Mouse (Mus musculus) midbrain, embryonic 15.5 days (tissue): Measurements from ENCODE around the gene Pxmp4. TPM values are rescaled to one million over a fixed set of nuclear protein-coding genes. Genes with fewer than 3 reads are reported as not detected.
A peak's percentile ranks its signal among the peaks of the same experiment; 100 is the strongest.

Experiments used
- ATAC-seq: fragments of 200-750 bp; cut with Nextera tagmentation; replicated peaks from 2 replicates; pipeline ENCODE4 v1.8.0; 2017; ENCODE audit warnings: moderate TSS enrichment
- H3K27ac ChIP-seq: fragments of 300-500 bp; sonication (generic); 2 replicates; pipeline ENCODE4 v1.5.1; 2015; ENCODE audit warnings: mild to moderate bottlenecking, inconsistent platforms
- H3K27me3 ChIP-seq: fragments of 300-500 bp; sonication (generic); replicated peaks from 2 replicates; pipeline ENCODE4 v1.6.1; 2015; ENCODE audit warnings: inconsistent platforms
- H3K36me3 ChIP-seq: fragments of 300-500 bp; sonication (generic); replicated peaks from 2 replicates; pipeline ENCODE4 v1.6.1; 2015; ENCODE audit warnings: inconsistent platforms
- H3K4me1 ChIP-seq: fragments of 300-500 bp; sonication (generic); 2 replicates; pipeline ENCODE4 v1.6.1; 2015; ENCODE audit warnings: inconsistent platforms
- H3K4me2 ChIP-seq: fragments of 300-500 bp; sonication (generic); 2 replicates; pipeline ENCODE4 v1.6.1; 2015; ENCODE audit warnings: inconsistent platforms, mild to moderate bottlenecking, moderate library complexity
- H3K4me3 ChIP-seq: fragments of 300-500 bp; sonication (generic); 2 replicates; pipeline ENCODE4 v1.5.1; 2015; ENCODE audit warnings: mild to moderate bottlenecking, inconsistent platforms
- H3K9ac ChIP-seq: fragments of 300-500 bp; sonication (generic); 2 replicates; pipeline ENCODE4 v1.6.1; 2015; ENCODE audit warnings: mild to moderate bottlenecking, inconsistent platforms
- H3K9me3 ChIP-seq: fragments of 300-500 bp; sonication (generic); 2 replicates; pipeline ENCODE4 v1.6.1; 2016; ENCODE audit warnings: inconsistent platforms
- WGBS: fragments of 180-500 bp; shearing (Covaris S2); methylation state at CpG from one replicate; pipeline ENCODE4 v1.1.7; 2015; ENCODE audit warnings: mixed read lengths; 5-methylcytosine and 5-hydroxymethylcytosine counted together
- polyA plus RNA-seq: library from polyadenylated mRNA; unstranded; fragments of >200 nt; fragmentation: Nextera tagmentation; extraction: Ambion mirVana; gene quantifications from 2 replicates; pipeline ENCODE4 v1.2.1, GENCODE M21; 2015

Gene Pxmp4
- polyA plus RNA-seq, 1 experiment from 2014 or later: 15.9 TPM

- Histone ChIP-seq H3K27me3 (peaks cover 14% of the 10 kb centered on the region; the same call in 1 of the 2 replicates), H3K27ac (no peak overlapping the region), H3K4me1 (peaks cover 26% of the 10 kb centered on the region), H3K36me3 (no peaks in the 10 kb centered on the region), H3K4me3 (peak overlapping the region; percentile 50), H3K9me3 (no peaks in the 10 kb centered on the region), H3K9ac (peak overlapping the region; percentile 64), H3K4me2 (peak overlapping the region; percentile 88)
- ATAC-seq: peak; percentile 82
- WGBS: 3% methylated on average over 47 of the region's 48 CpGs
These were observed 54.2 kb downstream of the Pxmp4 start for GRCm38 (mm10) chr2:154549127-154549885.

- H3K27me3 ChIP-seq: peaks cover 14% of the 10 kb centered on the region; the same call in 1 of the 2 replicates
- H3K4me3 ChIP-seq: no peak overlapping the region
- no peak overlapping the region for H3K27ac ChIP-seq
- 42% methylated on average over 3 of the region's 3 CpGs for WGBS
- H3K36me3 ChIP-seq: no peaks in the 10 kb centered on the region
- no peak for ATAC-seq
- H3K4me1 ChIP-seq: peaks cover 26% of the 10 kb centered on the region
- no peak overlapping the region for H3K9ac ChIP-seq
- no peaks in the 10 kb centered on the region for H3K9me3 ChIP-seq
- peak overlapping the region; percentile 88 for H3K4me2 ChIP-seq
These were observed 54.8 kb downstream of the Pxmp4 start for GRCm38 (mm10) chr2:154548688-154549087.

- H3K27me3 ChIP-seq: peaks cover 14% of the 10 kb centered on the region; the same call in 1 of the 2 replicates
- H3K9ac ChIP-seq: no peak within 1 kb of the TSS
- 90% methylated on average over 10 of the region's 10 CpGs for WGBS
- no peaks in the 10 kb centered on the region for H3K9me3 ChIP-seq
- H3K4me2 ChIP-seq: no peak within 1 kb of the TSS
- no peaks in the 10 kb centered on the region for H3K36me3 ChIP-seq
- H3K27ac ChIP-seq: no peak within 1 kb of the TSS
- ATAC-seq: no peak
- H3K4me1 ChIP-seq: peaks cover 15% of the 10 kb centered on the region
- no peak within 1 kb of the TSS for H3K4me3 ChIP-seq
These were observed 56.8 kb downstream of the Pxmp4 start, which contains the start of gene 1700003F12Rik for GRCm38 (mm10) chr2:154546711-154547110. 1700003F12Rik (plus strand) TSS chr2:154547085.

GRCm38 (mm10) chr2:154543567-154544347, 59.8 kb downstream of the Pxmp4 start:
- H3K4me1 ChIP-seq: 0 out of 2 replicates have a peak, but pooled peaks cover 3% of the 10 kb centered on the region
- H3K9me3 ChIP-seq: no peaks in the 10 kb centered on the region
- 82% methylated on average over 9 of the region's 9 CpGs for WGBS
- H3K27me3 ChIP-seq: no peaks in the 10 kb centered on the region
- H3K4me3 ChIP-seq: no peak overlapping the region
- no peak overlapping the region for H3K9ac ChIP-seq
- peak overlapping the region; percentile 55 for H3K27ac ChIP-seq
- no peaks in the 10 kb centered on the region for H3K36me3 ChIP-seq
- peak; percentile 43 for ATAC-seq
- H3K4me2 ChIP-seq: no peak overlapping the region

- WGBS: 82% methylated on average over 2 of the region's 2 CpGs
- H3K9ac ChIP-seq: no peak overlapping the region
- H3K4me3 ChIP-seq: no peak overlapping the region
- H3K4me1 ChIP-seq: 0 out of 2 replicates have a peak, but pooled peaks cover 7% of the 10 kb centered on the region
- H3K4me2 ChIP-seq: no peak overlapping the region
- no peaks in the 10 kb centered on the region for H3K27me3 ChIP-seq
- H3K27ac ChIP-seq: no peak overlapping the region
- no peak for ATAC-seq
- H3K36me3 ChIP-seq: peaks cover under 1% of the 10 kb centered on the region; the same call in 1 of the 2 replicates
- no peaks in the 10 kb centered on the region for H3K9me3 ChIP-seq
These were observed 61.9 kb downstream of the Pxmp4 start for GRCm38 (mm10) chr2:154541630-154542029.

GRCm38 (mm10) chr2:154539720-154540119, 63.8 kb downstream of the Pxmp4 start:
- WGBS: 72% methylated on average over 3 of the region's 3 CpGs
- Histone ChIP-seq H3K9me3 (no peaks in the 10 kb centered on the region), H3K27ac (0 out of 2 replicates have a peak overlapping the region, but pooled peaks have one; percentile 1), H3K36me3 (peaks cover 11% of the 10 kb centered on the region; the same call in 1 of the 2 replicates), H3K4me2 (no peak overlapping the region), H3K27me3 (no peaks in the 10 kb centered on the region), H3K9ac (no peak overlapping the region), H3K4me3 (no peak overlapping the region), H3K4me1 (0 out of 2 replicates have a peak, but pooled peaks cover 7% of the 10 kb centered on the region)
- ATAC-seq: no peak

- Histone ChIP-seq H3K27ac (no peak overlapping the region), H3K9ac (no peak overlapping the region), H3K36me3 (peaks cover 11% of the 10 kb centered on the region; the same call in 1 of the 2 replicates), H3K9me3 (no peaks in the 10 kb centered on the region), H3K4me3 (no peak overlapping the region), H3K4me1 (0 out of 2 replicates have a peak, but pooled peaks cover 7% of the 10 kb centered on the region), H3K27me3 (no peaks in the 10 kb centered on the region), H3K4me2 (no peak overlapping the region)
- WGBS: 56% methylated on average over 3 of the region's 3 CpGs
- ATAC-seq: no peak
These were observed 64.8 kb downstream of the Pxmp4 start for GRCm38 (mm10) chr2:154538710-154539109.

- no peak overlapping the region for H3K4me2 ChIP-seq
- H3K36me3 ChIP-seq: peaks cover 11% of the 10 kb centered on the region; the same call in 1 of the 2 replicates
- no peaks in the 10 kb centered on the region for H3K9me3 ChIP-seq
- no peaks in the 10 kb centered on the region for H3K27me3 ChIP-seq
- peaks cover 8% of the 10 kb centered on the region; the same call in 1 of the 2 replicates for H3K4me1 ChIP-seq
- no peak overlapping the region for H3K9ac ChIP-seq
- WGBS: 43% methylated on average over 2 of the region's 2 CpGs
- ATAC-seq: no peak
- no peak overlapping the region for H3K27ac ChIP-seq
- no peak overlapping the region for H3K4me3 ChIP-seq
These were observed 65.2 kb downstream of the Pxmp4 start for GRCm38 (mm10) chr2:154538310-154538709.

Other genes starting within 250 kb of the Pxmp4 start
- 14.0 and 16.5 TPM in 2 replicates for gene Cdk5rap1, start 230.7 kb downstream of the Pxmp4 start, polyA plus RNA-seq
- 10.2 and 13.2 TPM in 2 replicates for gene Snta1, start 195.6 kb downstream of the Pxmp4 start, polyA plus RNA-seq
- 55.8 and 59.3 TPM in 2 replicates for gene Cbfa2t2, start 167.2 kb downstream of the Pxmp4 start, polyA plus RNA-seq
- 1.8 and 2.1 TPM in 2 replicates for gene 1700003F12Rik, start 56.6 kb downstream of the Pxmp4 start, polyA plus RNA-seq
- gene Actl10, start 51.9 kb downstream of the Pxmp4 start, polyA plus RNA-seq: 0.36 and 0.60 TPM in 2 replicates
- 15.4 and 18.0 TPM in 2 replicates for gene Necab3, start 44.8 kb downstream of the Pxmp4 start, polyA plus RNA-seq
- 5.4 and 7.1 TPM in 2 replicates for gene E2f1, start 33.8 kb downstream of the Pxmp4 start, polyA plus RNA-seq
- gene Zfp341, start 9.6 kb upstream of the Pxmp4 start, polyA plus RNA-seq: 2.6 and 3.1 TPM in 2 replicates
- 0.50 and 0.78 TPM in 2 replicates for gene 4930519P11Rik, start 9.7 kb upstream of the Pxmp4 start, polyA plus RNA-seq
- gene Chmp4b, start 48.0 kb upstream of the Pxmp4 start, polyA plus RNA-seq: 27.9 and 28.4 TPM in 2 replicates
- not detected in 2 replicates for gene Gm14214, start 166.3 kb upstream of the Pxmp4 start, polyA plus RNA-seq
- 25.3 and 34.1 TPM in 2 replicates for gene Raly, start 187.4 kb upstream of the Pxmp4 start, polyA plus RNA-seq
- 0.86 and 1.5 TPM in 2 replicates for gene a, start 187.7 kb upstream of the Pxmp4 start, polyA plus RNA-seq